Mouse (Mus musculus) G1E-ER4 (cell line): ENCODE results near the gene Slc6a9. TPM values are rescaled to one million over a fixed set of nuclear protein-coding genes. Genes with fewer than 3 reads are reported as not detected.

Experiments
- GATA1 ChIP-seq: IDR thresholded peaks from one replicate; pipeline ENCODE4 v1.8.0; 2012; ENCODE audit warnings: low read length, inconsistent platforms
- polyA plus RNA-seq: library from polyadenylated mRNA; stranded (reverse); fragments of >175 nt; gene quantifications from 2 replicates; pipeline ENCODE4 v1.2.3, GENCODE M21; 2012

Gene Slc6a9
- polyA plus RNA-seq, 1 experiment: 14.1 TPM

DNA sequence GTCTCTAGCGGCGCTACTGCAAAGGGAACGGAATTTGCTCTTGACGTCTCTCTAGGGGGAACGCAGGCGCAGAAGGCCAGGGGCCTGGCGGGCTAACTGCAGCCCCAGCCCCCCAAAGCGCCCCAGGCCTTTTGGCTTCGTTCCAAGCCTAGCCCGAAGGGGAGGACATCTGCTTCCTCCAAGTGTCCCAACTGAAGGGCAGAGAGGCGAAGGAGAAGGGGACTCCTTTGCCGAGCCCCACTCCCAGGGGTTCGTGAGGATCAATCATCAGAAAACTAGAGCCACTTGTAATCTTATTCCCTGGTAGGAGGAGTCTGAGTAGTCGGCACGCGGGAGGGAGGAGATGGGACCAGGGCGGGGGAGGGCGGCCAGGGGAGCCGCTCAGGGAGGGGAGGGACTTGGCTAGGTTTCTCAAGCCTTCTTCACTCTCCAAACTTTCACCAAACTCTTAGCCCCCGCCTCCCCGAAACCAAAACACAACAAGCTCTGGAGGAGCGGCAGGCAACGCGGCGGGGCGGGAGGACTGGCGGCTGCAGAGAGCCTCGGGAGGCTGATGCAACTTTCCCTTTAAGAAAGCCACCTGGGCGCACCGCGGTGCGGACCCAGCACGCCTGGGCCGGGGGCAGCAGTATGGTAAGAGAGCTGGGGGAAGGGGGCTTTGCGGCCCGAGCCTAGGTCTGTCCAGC is 682 bp downstream of the Slc6a9 start:
- no peak for TF ChIP-seq GATA1

DNA sequence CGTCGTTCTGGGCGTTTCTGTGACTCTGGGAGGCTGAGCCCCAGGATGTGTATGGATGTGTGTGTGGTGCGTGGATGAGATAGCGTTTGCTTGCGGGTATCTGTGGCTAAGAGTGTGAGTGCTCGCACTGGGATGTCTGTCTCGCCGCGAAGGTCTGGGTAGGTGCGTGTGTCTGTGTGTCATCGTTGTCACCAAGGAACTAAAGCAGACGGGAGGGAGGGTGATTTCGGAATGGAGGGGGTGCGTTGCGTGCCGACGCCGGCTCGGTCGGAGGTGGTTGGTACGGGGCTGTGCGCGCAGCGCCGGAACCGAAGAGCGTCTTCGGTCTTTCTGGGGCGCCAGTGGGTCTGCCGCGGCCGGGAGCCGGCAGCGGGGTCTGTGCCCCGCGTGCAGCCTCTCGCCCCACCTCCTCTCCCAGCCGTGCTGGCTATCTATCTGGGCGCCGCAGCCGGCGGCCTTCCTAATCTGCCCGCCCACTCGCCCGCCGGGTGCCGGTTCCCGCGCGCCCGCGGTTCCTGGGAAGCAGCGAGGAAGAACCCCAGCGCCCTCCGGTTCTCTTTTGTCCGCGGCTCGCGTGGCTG is 1.3 kb downstream of the Slc6a9 start:
- TF ChIP-seq GATA1: no peak

DNA sequence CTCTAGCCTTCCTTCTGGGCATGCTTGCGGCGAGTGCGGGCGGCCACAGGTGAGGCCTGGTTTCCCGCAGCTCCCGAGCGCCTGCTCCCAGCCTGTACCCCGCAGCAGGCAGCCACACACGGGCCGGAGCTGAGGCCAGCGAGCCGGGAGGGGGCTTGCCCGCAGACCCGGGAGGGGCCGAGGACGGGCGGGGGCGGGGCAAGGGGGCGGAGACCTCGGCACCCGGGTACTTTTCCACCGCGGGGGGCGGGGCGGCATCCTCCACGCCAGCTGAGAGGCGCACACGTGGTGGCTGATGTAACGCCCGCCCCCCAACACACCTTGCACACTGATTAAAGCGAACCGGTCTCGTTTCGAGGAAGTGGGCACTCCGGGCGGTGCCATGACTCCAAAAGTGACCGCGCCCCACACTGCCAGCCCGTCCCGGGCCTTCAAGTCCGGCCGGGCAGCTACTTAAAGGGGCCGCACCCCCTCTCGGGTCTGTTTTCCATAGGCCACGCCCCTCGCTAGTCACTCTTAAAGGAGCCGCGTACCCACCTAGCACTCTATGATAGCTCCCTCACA is 2.0 kb downstream of the Slc6a9 start:
- TF ChIP-seq GATA1: no peak

DNA sequence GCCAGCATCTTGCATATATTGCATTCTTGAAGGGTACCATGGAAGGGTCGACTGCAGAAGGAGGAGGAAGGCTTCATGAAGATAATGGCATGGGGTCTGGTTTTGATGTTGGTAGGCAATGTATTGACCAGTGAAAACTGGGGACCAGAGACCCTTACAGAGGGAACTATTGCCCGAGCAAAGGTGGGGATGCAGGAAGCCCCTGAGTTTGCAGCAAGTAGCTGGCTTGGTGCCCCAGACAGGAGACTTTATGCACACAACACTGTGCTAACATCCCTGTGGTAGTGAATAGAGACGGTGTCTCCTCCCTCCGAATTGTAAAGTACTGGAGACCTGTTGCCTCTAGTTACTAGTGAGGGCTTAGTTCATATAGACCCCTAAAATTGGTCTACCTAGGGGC is 3.0 kb downstream of the Slc6a9 start:
- no peak for TF ChIP-seq GATA1

DNA sequence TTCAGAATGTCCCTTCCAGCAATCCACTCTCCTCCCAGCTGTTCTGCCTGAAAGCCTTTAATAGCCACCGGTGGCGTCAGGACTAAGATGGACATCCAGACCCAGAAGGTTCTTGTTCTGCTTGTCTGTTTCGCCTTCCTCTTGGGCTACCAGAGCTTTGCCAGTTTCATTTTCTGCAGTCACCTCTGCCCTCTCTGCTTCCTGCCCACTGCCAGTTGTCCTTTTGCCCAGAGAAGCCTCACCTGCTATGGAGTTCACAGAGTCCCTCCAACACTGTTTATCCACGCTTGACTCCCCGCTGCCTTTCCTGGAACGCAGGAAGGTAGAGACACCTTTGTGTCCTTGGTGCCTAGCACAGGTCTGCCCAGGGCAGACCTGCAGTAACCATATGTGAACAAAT is 5.1 kb downstream of the Slc6a9 start:
- TF ChIP-seq GATA1: no peak

DNA sequence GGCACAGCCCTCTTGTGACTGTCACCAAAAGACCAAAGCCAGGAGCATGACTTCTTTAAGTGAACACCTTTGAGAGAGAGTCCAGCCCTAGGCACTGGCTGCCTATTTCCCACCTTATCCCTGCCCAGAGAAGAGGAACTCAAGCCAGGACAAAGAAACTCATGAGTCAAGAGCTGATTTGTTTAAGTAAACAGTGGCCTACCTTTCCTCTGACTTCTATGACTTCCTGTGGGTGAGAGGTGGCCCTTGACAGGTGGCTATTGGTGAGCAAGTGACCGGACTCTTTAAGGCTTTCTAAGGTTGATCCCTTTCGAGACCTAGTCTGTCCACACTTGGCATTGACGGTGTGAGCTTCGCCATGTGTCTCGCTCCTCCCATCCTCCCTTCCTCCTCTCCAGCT is 6.5 kb downstream of the Slc6a9 start:
- TF ChIP-seq GATA1: no peak

DNA sequence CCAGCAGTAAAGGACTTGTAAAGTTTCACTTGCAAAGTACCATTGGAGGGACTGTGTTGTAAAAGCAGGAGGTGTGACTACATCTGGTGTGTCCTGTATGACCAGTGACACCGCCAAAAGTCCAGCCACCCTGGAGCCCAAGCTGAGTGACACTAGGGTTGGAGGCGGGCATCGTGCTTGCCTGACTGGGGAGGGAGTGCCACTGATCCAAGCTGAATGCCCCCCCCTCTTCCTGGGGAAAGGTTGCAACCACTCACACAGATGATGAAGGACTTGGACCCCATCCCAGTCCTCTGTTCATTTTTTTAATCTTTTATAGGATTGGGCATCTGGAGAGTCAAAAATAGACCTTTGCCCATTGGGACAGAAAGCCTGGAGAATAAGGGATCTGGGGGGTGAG is 7.3 kb downstream of the Slc6a9 start:
- TF ChIP-seq GATA1: no peak

DNA sequence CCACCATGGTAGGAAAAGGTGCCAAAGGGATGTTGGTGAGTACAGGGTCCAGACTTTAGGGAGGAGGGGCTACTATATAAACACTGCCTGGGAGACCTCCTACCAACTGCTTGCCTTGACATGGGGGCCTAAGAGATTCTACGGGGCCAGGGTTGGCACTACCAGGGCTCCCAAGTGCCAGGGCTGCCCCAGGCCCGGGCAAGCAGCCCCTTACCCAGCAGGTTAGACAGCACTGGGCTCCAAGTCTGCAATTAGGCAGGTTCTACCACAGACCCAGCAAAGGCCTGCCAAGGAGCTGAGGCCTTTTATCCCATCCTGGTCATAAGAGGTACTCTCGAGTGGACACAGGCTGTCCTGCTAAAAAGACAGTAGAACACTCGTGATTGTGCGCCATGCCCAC is 8.8 kb downstream of the Slc6a9 start:
- no peak for TF ChIP-seq GATA1

DNA sequence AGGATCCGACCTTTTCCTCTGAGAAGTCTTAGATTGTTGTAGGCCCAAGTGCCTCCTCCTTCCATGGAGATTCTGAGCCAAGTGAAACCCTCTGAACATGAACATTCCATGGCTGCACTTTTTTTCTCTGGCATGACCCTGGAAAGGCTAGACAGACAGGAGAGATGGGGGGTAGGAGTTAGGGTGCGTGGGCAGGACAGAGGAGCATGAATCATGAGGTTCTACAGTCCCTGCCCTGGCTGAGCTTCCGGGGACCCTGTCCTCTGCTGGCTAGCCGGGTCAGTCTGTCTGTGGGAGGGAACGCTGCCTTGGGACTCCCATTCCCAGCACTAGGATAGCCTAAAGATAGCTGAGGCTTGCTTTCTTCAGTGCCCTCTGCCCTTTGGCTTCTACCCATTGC is 10.2 kb downstream of the Slc6a9 start:
- TF ChIP-seq GATA1: no peak

DNA sequence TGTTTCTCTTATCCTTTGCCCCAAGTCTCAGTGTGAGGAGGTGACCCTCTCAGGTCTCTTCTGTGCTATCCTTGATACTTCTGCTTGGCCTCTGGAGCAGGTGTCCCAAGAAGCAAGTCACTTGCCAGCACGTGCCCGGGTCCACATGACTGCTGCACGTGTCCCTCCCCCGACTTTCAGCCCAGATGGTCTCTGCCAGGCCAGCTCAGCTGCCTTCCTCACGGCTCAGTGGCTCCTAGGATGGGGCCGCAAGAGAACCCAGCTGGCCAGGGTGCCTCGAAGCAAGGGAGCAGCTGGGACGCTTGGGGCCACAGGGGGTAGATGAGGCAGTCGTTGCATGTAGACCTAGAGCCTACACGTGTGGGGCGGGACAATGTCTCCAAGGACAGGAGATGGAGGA is 11.0 kb downstream of the Slc6a9 start:
- TF ChIP-seq GATA1: no peak

DNA sequence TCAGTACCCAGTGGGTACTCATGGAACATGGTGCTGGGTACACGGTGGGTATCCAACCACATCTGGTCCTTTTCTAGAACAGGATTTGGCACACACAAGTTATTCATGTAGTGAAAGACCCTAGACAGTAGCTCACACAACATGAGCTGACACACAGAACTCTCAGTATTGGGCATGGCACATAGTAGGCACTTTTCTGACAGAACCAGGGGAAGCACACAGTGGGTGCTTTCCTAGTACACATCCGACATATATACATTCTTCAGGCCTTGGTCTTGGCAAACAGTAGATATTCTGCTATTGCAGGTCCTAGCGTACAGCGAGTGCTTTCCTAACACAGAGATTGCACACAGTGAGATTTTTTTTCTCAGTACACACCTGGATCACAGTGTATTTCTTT is 12.0 kb downstream of the Slc6a9 start:
- TF ChIP-seq GATA1: no peak

DNA sequence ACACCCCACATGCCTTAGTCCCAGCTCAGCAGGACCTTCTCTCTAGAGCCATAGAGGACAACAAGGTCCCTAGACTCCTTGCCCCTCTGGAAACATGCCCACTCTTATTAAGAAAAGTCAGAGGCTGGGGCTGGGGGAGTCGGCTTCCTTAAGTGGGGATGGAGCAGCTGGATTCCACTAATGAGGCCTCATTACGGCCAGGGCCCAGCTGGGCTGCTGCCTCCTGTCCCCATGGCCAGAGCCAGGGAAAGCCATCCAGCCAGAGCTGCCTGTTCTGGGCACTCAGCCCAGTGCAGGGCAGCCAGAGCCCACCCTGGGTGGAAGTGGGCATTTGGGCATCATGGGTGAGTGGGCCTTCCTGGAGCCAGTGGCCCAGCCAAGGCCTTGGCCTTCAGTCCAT is 12.7 kb downstream of the Slc6a9 start:
- TF ChIP-seq GATA1: no peak

DNA sequence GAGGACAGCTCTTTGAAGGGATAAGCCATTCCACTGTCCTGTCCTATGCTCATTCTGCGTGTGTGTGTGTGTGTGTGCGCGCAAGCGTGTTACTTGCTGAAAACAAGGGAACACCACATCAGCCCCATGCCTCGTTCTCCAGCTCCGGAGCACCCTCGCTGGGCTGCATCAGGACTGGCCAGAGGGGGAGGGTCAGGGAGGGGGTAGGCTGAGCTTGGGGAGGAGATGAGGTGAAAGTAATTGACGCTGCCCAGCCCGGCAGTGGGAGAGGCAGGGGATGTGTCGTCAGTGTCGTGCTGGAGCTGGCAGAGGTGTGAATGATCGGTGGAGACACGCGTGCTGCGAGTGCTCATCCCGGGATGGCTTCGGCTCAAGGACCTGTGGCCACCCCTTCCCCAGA is 14.8 kb downstream of the Slc6a9 start:
- no peak for TF ChIP-seq GATA1

DNA sequence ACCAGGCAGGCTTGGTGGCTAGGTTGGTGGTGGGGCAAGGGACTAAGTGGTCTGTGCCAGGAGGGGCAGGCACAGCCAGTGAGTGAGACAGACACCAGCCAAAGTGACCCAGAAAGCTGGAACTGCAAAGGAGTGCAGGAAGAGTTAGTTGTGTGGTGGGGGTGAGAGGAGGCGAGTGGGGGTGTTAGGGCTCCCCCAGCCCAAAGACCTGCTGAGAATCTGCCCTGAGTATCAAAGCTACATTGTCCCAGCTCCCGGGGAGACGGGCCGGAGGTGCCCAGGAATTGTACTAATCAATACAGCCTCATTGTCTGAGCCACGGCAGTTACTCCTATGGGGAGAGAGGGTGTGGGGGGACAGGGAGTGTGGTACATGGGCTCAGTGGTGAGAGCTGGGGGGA is 15.2 kb downstream of the Slc6a9 start:
- TF ChIP-seq GATA1: no peak

DNA sequence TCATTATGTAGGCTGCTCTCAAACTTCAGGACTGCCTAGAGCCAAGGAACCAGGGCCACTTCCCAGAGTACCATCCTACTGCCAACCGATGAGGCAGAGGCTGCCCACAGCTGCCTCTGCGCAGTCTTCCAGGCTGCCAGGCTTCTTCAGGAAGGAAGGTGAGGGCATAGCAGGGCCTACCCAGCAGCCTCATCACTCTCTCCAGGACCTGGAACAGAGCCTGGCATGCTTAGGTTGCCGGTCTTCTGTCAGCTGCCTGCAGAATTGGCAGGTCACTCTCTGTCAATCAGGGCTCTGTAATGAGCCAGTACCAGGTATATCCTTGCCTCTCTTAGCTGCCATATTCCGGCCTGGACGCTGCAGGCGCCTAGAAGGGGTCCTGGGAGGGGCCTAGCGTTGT is 15.9 kb downstream of the Slc6a9 start:
- no peak for TF ChIP-seq GATA1

DNA sequence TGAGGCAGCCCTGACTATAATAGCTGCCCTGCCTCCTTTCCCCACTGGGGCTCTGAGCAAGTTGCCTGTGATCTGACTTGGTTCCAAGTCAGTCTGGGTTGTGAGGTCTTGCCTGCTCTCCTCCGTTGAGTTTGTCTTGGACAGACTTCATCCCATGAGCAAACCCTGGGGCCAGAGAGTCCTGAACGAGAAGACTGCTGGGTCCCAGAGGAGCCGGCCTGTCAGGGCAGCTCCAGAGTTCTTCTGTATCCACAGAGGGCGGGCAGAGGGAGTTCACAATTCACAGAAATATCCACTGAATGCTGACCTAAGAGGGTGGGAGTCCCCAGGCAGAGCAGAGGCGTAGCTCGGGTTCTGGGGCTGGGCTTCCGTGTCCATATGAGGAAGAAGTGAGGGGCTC is 16.6 kb downstream of the Slc6a9 start:
- TF ChIP-seq GATA1: no peak

DNA sequence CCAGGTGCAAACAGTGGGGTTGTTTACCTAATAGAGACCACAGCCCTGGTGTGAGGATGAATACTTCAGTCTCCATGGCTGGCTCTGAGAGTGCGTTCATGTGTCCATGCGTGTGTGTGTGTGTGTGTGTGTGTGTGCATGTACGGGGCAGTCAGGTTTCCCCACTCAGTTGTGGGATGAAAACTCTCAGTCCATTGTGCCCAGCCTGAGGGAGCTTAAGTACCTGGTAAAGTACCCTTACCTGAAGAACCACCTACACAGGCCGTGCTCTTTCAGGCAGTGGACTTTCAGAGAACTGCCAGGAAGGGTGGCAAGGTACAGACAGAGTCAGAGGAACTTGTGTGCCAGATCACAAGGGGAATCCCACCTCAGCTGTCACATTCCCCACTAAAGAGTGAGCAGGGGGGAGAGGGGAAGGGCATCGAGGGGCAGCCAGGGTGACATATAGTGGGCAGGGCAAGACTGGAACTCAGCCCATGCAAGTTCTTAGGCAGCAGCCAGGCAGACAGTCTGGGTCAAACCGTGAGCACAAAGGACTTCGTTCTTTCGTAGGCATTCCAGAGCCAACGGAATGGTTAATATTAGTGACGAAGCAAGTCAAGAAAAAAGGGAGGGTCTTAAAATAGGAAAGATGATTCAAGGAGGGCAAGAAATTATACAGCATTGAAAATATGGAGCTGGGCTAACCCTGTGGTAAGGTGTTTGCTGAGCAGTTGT is 18.0 kb downstream of the Slc6a9 start:
- no peak for TF ChIP-seq GATA1
